Mouse (Mus musculus): ENCODE measurements at regions not wholly inside any gene's neighbourhood (a gene's known extent, or its start where the extent isn't known, plus 50 kb on each side); places are given as distances from the start of the nearest gene placed in this dataset.

- DNase-seq (ENCODE audit: low spot score): no peak
Measured at GRCm38 (mm10) chr11:18581078-18581800, 437.5 kb downstream of the Meis1 start.

GRCm38 (mm10) chr11:18571557-18572209, 447.1 kb downstream of the Meis1 start:
- no peak for DNase-seq (ENCODE audit: low spot score)

DNA sequence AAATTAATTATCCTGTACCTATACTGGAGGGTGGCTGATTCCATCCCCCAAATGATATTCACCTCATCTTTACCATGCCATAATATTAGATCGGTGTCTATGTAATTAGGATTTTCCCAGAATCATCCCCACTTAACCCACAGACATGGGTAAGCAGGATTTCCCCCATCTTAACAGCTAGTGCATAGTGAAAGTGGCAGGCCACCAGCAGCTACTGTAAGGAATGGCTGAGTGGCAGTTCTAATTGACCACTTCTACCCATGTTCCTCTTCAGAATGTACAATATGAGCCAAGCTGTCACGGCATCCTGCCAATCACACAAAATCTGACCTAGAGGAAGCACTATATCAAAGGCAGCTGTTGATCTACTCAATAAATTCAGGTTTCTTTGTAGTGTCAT, 455.8 kb downstream of the Meis1 start:
- DNase-seq (ENCODE audit: low spot score): no peak

DNA sequence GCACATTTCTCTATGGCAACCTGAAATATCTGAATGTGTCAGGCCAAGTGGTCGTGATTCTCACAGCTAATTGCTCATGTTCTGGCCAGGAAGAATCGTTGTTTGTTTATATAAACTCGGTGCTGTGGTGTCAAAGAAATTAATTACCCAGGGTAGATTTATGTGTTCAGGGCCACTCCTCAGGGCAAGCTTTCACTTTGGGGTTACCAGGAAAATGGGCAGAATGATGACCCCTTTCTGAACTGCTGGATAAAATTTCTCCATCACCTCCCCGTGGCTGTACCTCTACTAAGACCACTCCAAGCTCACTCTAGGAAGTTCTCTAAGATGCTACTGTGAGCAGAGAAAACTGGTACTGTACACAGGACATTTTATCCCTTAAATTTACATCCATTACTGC, 460.1 kb downstream of the Meis1 start:
- DNase-seq (ENCODE audit: low spot score): no peak

GRCm38 (mm10) chr11:18535592-18535857, 483.3 kb downstream of the Meis1 start:
- DNase-seq (ENCODE audit: low spot score): no peak

DNA sequence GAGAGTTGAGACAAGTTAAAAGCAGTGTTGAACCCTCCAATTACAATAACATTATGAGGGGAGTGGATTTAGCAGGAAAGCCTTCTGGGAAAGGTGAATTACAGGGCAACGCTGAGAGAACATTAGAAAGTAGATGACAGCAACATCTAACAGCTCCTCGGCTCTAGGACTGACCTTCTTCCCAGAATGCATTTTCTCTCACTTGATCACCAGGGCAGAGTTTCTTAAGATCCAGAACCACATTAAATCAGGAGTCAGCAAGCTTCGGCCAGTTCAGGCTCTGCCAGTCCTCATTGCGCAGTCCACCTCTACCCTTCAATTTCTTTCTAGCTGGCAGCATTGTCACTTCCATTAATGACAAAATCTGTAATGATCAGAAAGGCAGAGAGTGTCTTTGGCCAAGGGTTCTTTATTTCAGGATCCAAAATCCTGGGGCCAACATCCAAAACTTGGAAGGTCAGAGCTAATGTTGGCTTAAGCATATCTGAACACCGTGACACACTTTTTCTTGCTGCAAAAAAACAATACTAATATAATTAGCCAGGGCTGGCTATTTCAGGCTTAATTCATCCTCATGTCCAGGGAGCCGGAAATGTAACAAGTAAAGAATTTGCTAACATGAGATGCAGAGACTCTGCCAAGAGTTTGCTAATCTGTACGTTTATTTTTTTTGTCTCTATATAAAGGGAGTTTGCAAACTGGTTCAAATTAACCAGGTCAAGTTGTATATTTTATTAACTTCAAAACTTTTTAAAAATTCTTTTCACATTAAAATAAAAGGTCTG, 483.8 kb downstream of the Meis1 start:
- no peak for DNase-seq (ENCODE audit: low spot score)

DNA sequence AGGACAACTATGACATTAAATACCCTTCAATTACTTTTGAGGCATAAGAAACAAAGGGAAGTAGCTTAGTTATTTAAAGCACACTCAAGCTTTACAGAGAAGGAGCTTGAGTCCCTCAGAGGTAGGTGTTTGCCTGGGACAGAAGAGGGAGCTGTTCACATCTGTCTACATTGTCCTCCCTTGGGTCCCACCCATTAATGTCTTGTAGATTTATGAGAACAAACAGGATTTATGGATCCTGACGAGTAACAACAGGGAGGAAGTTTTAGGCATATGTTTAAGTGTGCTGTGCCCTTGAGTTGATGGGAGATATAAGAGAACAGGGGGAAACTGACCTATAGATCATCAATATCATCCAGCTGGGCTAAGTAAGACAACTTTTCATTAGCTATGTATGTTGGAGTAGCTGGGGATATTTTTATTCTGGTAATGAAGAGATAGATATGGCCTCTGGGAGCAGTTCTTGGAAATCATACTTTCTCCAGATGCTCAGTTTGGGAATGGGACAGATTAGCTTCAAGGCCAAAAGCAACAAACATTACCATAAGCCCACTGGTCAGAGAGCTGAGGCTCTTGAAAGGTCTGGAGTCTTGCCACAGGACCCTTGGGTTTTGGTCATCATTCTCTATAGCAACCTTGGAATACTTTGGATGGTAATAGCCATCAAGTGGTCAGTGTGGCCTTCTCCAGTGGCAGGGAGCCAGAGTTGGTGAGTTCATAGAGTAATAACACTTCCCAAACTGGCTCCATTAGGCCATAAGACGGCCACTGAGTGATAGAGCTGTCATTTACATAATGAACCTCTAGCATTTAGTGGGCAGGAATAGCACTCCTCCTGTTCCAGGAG, 487.3 kb downstream of the Meis1 start:
- no peak for DNase-seq (ENCODE audit: low spot score)

- no peak for DNase-seq (ENCODE audit: low spot score)
Measured at GRCm38 (mm10) chr11:18528568-18528967, 490.2 kb downstream of the Meis1 start.

- no peak for DNase-seq (ENCODE audit: low spot score)
Measured at GRCm38 (mm10) chr11:18495108-18495757, 523.6 kb downstream of the Meis1 start.

DNA sequence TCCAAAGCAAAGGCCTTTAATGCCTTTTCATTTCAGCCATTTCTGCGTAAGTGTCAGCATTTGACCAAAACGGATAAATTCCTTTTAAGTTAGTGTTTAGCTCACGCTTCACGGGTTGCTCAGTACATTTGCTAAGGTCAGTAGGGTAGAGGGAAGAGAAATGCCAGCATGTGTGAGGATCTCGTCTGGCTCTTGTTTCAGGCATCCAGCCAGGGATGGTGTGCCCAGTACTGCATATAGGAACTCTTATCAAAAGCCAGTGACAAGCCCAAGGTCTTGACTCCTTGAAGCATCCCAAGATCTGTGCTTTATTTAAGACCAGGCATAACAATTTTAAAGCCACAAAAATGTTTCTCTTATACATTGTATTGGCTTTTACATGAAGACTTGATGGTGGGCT, 524.8 kb downstream of the Meis1 start:
- no peak for DNase-seq (ENCODE audit: low spot score)

DNA sequence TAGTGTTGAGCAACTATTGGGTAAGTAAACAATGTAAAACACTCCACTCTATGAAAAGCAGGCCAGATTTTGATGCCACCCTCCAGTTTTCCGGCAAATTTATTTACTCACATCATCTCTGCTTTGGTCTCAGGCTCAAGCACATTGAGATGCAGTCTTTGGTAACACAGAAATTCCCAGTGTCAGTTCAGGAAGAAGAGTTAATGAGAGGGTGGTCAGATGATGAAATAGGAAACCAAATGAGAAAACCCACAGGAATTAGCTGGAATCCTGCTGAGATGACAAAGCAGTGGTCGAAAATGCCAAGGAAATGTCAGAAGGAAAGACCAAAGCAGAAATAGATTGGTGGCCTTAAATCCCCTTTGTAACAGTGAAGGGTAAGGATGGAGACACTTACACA, 525.7 kb downstream of the Meis1 start:
- no peak for DNase-seq (ENCODE audit: low spot score)

- no peak for DNase-seq (ENCODE audit: low spot score)
Measured at GRCm38 (mm10) chr11:18489517-18490256, 529.1 kb downstream of the Meis1 start.

GRCm38 (mm10) chr11:18478841-18479240, 525.2 kb upstream of the Etaa1 start:
- no peak for DNase-seq (ENCODE audit: low spot score)

DNA sequence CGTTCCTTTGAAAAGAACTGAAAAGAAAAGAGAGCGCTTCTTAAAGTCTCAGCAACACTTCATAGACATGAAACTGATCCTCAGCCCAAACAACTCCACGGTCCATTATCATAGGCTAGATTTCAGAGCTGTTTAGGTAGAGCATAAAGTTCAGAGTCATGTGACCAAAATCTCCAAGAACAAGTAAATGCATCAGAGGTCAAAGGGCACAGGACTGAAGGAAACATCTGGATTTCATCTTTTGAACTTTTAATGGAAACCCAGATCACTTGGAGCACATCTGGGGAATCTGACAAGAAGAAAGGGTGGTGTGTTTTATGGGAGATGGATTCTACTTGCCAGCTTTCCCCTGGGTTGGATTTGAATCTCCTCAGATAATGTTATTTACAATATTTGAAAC, 497.6 kb upstream of the Etaa1 start:
- no peak for DNase-seq (ENCODE audit: low spot score)

DNA sequence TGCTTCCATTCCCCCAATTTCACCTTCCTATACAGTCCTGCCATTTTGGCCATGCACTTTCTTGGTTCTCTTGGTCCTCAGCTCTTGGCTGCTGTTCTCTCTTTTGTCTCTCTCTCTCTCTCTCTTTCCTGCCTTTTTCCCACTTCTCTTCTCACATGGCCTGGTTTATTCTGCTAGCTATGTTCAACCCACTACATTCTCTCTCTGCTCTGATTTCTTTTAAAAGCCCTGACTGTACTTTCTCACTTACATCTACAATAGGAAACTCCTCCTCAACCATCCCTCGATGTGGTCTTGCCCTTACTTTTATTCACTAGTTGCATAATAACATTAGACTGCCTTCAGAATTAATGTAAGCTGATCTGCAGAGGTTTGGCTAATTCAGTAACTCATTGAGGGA, 495.2 kb upstream of the Etaa1 start:
- DNase-seq (ENCODE audit: low spot score): no peak

DNA sequence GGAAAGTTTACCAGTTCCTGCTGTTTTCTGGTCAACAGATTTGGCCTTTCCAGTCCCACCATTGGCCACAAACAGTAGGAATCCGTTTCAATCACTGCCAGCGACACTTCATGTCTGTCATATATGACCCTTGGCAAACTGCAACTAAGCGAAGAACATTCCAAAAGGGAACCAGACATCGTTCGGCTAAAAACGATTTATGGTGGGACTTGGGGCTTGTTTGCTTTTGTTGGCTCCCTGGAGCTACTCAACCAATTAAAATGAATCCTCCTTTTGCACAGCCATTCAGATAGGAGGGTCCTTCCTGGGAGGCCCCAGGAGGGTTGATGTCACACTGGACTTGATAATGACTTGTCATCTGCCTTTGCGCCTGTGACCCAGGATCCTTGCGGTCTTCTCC, 490.9 kb upstream of the Etaa1 start:
- DNase-seq (ENCODE audit: low spot score): no peak

GRCm38 (mm10) chr11:18444101-18444500, 490.4 kb upstream of the Etaa1 start:
- no peak for DNase-seq (ENCODE audit: low spot score)

DNA sequence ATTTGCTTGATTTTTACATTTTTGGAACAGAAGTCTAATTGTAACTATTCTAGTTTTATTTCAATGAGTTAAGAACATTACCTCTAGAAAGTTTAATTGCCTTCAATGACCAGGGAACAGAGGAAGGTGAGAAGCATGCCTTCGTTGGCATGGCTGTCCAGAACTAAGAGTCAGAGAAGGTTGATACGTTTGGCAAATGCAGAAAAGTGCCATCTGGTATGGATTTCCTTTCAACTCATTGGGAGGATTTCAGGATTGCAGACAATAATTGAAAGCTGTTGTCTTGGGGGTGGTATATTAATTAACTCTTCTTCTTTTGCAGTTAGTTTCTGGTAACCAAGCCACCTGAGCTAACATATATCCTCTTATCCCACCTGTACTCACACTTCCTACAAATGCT, 489.5 kb upstream of the Etaa1 start:
- no peak for DNase-seq (ENCODE audit: low spot score)

DNA sequence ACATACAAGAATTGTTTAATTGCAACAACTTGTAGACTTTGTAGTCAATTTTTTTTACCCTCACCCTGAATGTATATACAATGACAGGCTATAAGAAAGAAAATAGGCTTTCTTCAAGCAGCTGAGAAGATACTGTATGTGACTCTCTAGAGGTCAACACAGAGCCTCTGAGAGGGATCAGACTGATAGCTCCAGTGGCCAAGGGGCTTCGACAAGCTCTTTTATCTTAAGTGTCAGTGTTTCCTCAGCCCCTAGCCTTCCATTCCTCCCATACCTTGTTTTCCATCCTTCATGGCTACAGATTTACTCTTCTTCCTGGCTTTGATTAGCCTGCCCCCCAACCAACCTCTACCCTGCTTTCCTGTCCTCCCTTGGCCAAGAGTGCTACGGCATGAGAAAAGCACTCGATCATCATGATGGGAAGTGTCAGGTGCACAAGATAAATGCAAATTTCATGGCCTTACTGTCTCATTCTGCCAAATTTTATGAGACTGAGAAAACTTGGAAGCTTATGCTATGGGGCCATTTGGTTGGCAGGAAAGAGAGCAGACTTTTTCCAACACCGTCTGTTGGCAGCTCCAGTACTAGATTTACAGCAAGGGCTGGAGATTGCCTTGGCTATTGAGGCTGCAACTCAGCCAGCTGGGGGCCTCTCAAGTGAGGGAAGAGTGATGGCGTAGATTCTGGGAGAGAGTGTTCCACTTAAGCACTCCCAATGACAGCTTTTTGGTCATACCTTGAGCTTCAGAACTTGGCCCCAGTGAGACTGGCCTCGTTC, 484.3 kb upstream of the Etaa1 start:
- DNase-seq (ENCODE audit: low spot score): peak; percentile 5

DNA sequence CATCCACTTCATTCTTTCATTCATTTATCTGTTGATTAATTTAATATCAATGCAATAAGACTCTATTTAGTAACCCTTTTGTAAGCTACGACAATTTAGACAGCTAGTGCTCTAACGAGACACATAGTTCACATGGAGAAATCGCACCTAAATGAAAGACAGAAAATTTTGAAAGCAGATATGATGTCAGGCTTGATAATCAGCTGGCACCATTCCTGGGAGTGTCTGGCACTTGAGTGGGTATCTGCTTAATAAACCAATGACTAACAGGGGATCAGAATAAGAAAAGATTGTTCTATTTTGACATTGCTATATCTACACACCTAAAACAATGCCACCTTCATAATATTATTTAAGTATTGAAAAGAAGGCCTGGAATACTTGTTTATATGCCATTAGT, 467.4 kb upstream of the Etaa1 start:
- DNase-seq (ENCODE audit: low spot score): no peak
